Mouse (Mus musculus) midbrain, embryonic 11.5 days (tissue): ENCODE data around the gene Ern1. TPM values are rescaled to one million over a fixed set of nuclear protein-coding genes. Genes with fewer than 3 reads are reported as not detected.

Source experiments
- ATAC-seq: fragments of 200-750 bp; cut with Nextera tagmentation; 2 replicates; pipeline ENCODE4 v1.8.0; 2017; ENCODE audit warnings: moderate TSS enrichment, moderate library complexity; ENCODE audit not compliant: low FRiP score
- DNase-seq: peaks from one replicate; pipeline ENCODE4 v3.0.0; 2015; ENCODE audit warnings: low spot score; ENCODE audit errors: missing footprints
- H3K27ac ChIP-seq: fragments of 300-500 bp; sonication (generic); 2 replicates; pipeline ENCODE4 v1.5.1; 2014; ENCODE audit warnings: low read depth, low read length
- H3K27me3 ChIP-seq: fragments of 300-500 bp; sonication (generic); 2 replicates; pipeline ENCODE4 v1.6.1; 2014; ENCODE audit warnings: mild to moderate bottlenecking, low read length, moderate library complexity, mixed read lengths; ENCODE audit not compliant: control insufficient read depth, insufficient read depth
- H3K36me3 ChIP-seq: fragments of 300-500 bp; sonication (generic); 2 replicates; pipeline ENCODE4 v1.6.1; 2014; ENCODE audit warnings: mild to moderate bottlenecking, low read length, moderate library complexity, mixed read lengths; ENCODE audit not compliant: control insufficient read depth, insufficient read depth
- H3K4me1 ChIP-seq: fragments of 300-500 bp; sonication (generic); 2 replicates; pipeline ENCODE4 v1.6.1; 2014; ENCODE audit warnings: low read length; ENCODE audit not compliant: control insufficient read depth, insufficient read depth
- H3K4me2 ChIP-seq: fragments of 300-500 bp; sonication (generic); 2 replicates; pipeline ENCODE4 v1.6.1; 2014; ENCODE audit warnings: mild to moderate bottlenecking, moderate library complexity
- H3K4me3 ChIP-seq: fragments of 300-500 bp; sonication (generic); 2 replicates; pipeline ENCODE4 v1.5.1; 2014; ENCODE audit warnings: low read depth, low read length
- H3K9ac ChIP-seq: fragments of 300-500 bp; sonication (generic); 2 replicates; pipeline ENCODE4 v1.6.1; 2014; ENCODE audit warnings: low read length
- H3K9me3 ChIP-seq: fragments of 300-500 bp; sonication (generic); 2 replicates; pipeline ENCODE4 v1.6.1; 2016; ENCODE audit warnings: low read length; ENCODE audit not compliant: control insufficient read depth
- WGBS: fragments of 180-500 bp; shearing (Covaris S2); extraction: QIAGEN DNeasy Blood & Tissue Kit; methylation state at CpG from one replicate; pipeline ENCODE4 v1.1.7; 2014; 5-methylcytosine and 5-hydroxymethylcytosine counted together
- polyA plus RNA-seq: library from polyadenylated mRNA; unstranded; fragments of >200 nt; fragmentation: Nextera tagmentation; extraction: Ambion mirVana; gene quantifications from 2 replicates; pipeline ENCODE4 v1.2.1, GENCODE M21; 2014

Ern1 gene
- polyA plus RNA-seq, 1 experiment from 2014 or later = 4.6 TPM

DNA sequence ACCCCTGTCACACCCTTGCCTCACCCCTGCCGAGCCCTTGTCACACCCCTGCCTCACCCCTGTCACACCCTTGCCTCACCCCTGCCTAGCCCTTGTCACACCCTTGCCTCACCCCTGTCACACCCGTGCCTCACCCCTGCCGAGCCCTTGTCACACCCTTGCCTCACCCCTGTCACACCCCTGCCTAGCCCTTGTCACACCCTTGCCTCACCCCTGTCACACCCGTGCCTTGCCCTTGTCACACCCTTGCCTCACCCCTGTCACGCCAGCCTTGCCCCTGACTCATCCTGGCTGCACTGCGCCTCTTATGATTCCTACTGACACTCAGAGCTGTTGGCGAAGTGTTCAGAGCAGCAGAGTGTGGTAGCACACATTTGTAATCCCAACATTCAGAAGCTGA lies 20.0 kb upstream of the Ern1 start:
- Histone ChIP-seq H3K27me3 (no peaks in the 10 kb centered on the region), H3K9ac (no peak overlapping the region), H3K27ac (no peak overlapping the region), H3K36me3 (no peaks in the 10 kb centered on the region; the same call in 1 of the 2 replicates), H3K4me1 (no peaks in the 10 kb centered on the region), H3K4me3 (no peak overlapping the region), H3K9me3 (no peaks in the 10 kb centered on the region), H3K4me2 (no peak overlapping the region)
- WGBS = 90% methylated on average over 7 of the region's 7 CpGs
- DNase-seq (no peak), ATAC-seq (no peak)

DNA sequence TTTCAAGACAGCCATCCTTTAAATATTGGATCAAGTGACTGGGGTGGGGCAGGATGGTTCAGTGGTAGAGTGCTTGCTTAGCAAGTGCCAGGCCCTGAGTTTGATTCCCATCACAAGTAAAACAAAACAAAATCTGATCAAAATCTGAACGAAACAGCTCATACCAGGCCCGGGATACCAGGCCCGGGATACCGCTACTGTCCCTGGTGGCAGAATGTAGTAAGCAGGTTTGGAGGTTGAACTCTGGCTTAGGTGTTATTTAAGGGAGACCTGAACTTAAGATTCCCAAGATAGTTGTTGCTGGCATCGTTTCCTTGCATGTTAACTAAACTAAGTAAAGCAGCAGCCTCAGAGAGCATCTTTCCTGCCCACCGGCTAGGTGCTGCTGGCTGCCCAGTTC lies 18.6 kb upstream of the Ern1 start:
- no peak for ATAC-seq
- Histone ChIP-seq H3K36me3 (no peaks in the 10 kb centered on the region; the same call in 1 of the 2 replicates), H3K9me3 (no peaks in the 10 kb centered on the region), H3K4me2 (no peak overlapping the region), H3K27me3 (no peaks in the 10 kb centered on the region), H3K4me1 (peaks cover 5% of the 10 kb centered on the region; the same call in 1 of the 2 replicates), H3K27ac (no peak overlapping the region), H3K4me3 (no peak overlapping the region), H3K9ac (no peak overlapping the region)
- WGBS = 89% methylated on average over 6 of the region's 6 CpGs
- no peak for DNase-seq

DNA sequence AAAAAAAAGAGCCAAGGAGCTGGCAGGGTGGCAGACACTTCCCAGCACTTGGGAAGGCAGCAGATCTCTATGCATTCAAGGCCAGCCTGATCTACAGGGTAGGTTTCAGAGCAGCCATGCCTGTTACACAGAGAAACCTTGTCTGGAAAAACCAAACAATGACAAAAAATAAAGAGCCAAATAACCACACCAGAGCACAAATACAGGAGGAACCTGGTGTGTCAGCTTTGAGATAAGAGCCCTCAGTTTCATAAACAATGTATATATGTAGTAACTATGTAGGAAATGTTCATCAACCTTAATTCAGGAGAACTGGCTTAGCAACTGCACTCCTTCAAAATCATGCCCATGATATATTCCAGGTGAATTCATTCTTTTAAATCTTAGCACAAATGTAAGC lies 16.5 kb upstream of the Ern1 start:
- no peak overlapping the region for H3K4me3 ChIP-seq
- H3K27me3 ChIP-seq = no peaks in the 10 kb centered on the region
- H3K36me3 ChIP-seq = no peaks in the 10 kb centered on the region; the same call in 1 of the 2 replicates
- DNase-seq (no peak), ATAC-seq (no peak)
- H3K27ac ChIP-seq = no peak overlapping the region
- no peaks in the 10 kb centered on the region for H3K9me3 ChIP-seq
- no peak overlapping the region for H3K4me2 ChIP-seq
- no peak overlapping the region for H3K9ac ChIP-seq
- H3K4me1 ChIP-seq = peaks cover 5% of the 10 kb centered on the region; the same call in 1 of the 2 replicates

DNA sequence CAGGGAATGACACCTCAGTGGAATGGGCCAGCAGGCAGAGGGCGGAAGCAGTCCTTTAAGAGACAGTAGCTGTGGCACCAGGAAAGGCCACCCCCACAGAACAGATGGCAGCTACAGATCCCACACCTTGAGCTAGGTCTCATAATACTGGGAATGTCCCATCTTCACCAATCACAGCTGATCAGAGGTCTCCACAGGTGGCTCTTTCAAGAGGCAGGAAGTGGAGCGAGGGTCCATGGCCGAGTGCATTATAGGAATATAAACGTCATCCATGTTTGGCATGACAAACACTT lies 15.7 kb upstream of the Ern1 start:
- Histone ChIP-seq H3K27me3 (no peaks in the 10 kb centered on the region), H3K4me2 (no peak overlapping the region), H3K36me3 (no peaks in the 10 kb centered on the region), H3K9ac (no peak overlapping the region), H3K4me3 (no peak overlapping the region), H3K27ac (no peak overlapping the region; the same call in 1 of the 2 replicates), H3K9me3 (no peaks in the 10 kb centered on the region), H3K4me1 (peaks cover 5% of the 10 kb centered on the region; the same call in 1 of the 2 replicates)
- whole genome bisulfite sequencing = 74% methylated on average over 4 of the region's 4 CpGs
- no peak for ATAC-seq
- DNase-seq = no peak

DNA sequence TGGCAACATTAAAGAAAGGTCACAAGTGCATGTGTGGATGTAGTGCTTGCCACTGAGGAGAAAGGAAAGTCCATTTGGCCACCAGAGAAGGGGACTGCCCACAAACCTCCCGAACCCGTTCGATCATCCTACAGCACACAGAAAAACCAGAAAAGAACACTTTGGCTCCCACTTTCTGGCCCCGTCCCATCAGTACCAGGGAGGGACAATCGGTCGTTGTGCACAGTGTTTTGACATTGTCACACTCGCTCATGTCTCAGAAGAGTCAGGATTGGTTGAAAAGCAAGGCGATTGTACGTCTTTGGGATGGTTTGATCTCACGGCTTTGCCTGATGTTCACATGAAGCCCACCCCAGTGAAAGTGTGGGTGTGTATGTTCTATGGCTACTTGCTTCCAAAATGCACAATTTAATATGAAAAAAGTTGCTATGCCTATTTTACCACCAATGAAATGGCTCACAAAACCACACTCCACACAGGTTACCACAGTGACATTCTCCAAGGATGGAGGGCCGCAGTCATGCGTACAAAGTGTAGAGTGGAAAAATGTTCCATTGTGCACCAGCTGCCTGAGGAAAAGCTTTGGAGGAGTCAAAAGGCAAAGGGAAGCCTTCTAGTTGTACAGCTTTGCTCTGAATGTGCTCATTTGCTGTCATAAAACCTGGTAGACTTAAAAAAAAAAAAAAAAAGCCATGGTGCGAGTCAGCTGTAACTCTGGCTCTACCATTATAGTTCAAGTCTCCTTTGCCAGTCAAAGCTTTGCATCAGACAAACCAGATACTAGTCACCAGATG lies 15.2 kb upstream of the Ern1 start:
- Histone ChIP-seq H3K27ac (peak overlapping the region; percentile 15; the same call in 1 of the 2 replicates), H3K4me3 (no peak overlapping the region), H3K4me2 (no peak overlapping the region), H3K36me3 (no peaks in the 10 kb centered on the region), H3K4me1 (peaks cover 5% of the 10 kb centered on the region; the same call in 1 of the 2 replicates), H3K27me3 (no peaks in the 10 kb centered on the region), H3K9me3 (no peaks in the 10 kb centered on the region), H3K9ac (no peak overlapping the region)
- DNase-seq (peak; percentile 86), ATAC-seq (no peak)
- 69% methylated on average over 13 of the region's 13 CpGs for WGBS

DNA sequence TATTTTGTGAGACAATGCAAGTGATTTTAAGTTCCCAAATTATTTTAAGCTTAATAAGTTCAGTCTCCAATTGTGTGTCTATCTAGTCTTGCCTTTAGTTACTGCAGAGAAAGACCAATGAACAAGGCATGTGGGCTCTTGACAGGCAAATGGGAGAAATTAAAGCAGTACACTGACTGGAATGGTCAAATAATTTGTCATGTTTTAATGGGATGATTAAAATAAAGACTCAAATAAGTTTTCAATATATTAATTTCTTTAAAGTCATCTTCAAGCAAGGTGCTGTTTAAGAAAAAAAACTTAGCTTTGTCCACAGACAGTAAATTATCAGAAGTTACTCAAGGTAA lies 14.5 kb upstream of the Ern1 start:
- ATAC-seq = no peak
- no peak for DNase-seq
- Histone ChIP-seq H3K9ac (peak overlapping the region; percentile 100), H3K27ac (peak overlapping the region; percentile 98), H3K9me3 (no peaks in the 10 kb centered on the region), H3K4me1 (peaks cover 5% of the 10 kb centered on the region; the same call in 1 of the 2 replicates), H3K27me3 (no peaks in the 10 kb centered on the region), H3K36me3 (no peaks in the 10 kb centered on the region), H3K4me3 (no peak overlapping the region), H3K4me2 (peak overlapping the region; percentile 48)

DNA sequence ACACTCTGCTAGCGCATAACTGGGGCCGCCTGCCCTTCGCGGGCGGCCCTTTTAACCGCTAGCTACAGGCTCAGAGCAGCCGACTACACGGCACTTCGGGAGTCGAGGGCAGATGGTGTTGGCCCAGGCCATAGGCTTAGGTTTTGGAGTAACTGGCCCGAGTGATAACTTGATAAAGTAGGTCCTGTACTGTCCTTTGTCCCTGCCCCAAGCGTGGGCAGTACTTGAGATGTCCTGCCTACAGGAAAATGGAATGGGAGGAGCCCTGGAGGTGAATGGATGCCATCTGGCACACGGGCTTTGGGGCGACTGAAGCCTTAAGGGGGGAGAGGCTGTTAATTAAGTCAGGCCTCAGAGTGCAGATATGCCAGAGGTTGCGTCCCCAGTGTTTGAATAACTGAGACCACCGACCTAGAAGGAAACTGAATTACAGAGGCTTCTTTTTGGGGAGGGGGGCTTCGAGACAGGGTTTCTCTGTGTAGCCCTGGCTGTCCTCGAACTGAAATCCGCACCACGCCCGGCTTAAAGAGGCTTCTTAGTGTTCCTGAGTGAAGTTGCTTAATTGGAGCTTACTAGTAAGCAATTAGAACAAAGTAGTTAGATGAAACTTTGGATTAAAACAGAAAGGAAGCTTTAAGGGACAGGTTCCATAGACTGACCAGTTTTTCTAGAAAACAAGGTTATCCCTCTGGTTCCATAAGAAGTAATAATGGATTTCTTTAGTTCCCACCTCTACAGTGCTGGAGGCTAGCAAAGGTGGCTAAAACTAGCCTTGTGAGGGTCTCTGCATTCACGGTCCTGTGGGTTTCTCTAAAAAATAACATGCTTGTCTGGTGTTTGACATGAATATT lies 13.9 kb upstream of the Ern1 start:
- H3K9ac ChIP-seq = peak overlapping the region; percentile 100
- peak overlapping the region; percentile 98 for H3K27ac ChIP-seq
- DNase-seq = peak; percentile 96
- H3K27me3 ChIP-seq = no peaks in the 10 kb centered on the region
- 2% methylated on average over 22 of the region's 22 CpGs for WGBS
- H3K36me3 ChIP-seq = no peaks in the 10 kb centered on the region
- H3K4me1 ChIP-seq = peaks cover 5% of the 10 kb centered on the region; the same call in 1 of the 2 replicates
- H3K4me3 ChIP-seq = peak overlapping the region; percentile 69
- no peaks in the 10 kb centered on the region for H3K9me3 ChIP-seq
- ATAC-seq = peak; percentile 72
- H3K4me2 ChIP-seq = peak overlapping the region; percentile 48

DNA sequence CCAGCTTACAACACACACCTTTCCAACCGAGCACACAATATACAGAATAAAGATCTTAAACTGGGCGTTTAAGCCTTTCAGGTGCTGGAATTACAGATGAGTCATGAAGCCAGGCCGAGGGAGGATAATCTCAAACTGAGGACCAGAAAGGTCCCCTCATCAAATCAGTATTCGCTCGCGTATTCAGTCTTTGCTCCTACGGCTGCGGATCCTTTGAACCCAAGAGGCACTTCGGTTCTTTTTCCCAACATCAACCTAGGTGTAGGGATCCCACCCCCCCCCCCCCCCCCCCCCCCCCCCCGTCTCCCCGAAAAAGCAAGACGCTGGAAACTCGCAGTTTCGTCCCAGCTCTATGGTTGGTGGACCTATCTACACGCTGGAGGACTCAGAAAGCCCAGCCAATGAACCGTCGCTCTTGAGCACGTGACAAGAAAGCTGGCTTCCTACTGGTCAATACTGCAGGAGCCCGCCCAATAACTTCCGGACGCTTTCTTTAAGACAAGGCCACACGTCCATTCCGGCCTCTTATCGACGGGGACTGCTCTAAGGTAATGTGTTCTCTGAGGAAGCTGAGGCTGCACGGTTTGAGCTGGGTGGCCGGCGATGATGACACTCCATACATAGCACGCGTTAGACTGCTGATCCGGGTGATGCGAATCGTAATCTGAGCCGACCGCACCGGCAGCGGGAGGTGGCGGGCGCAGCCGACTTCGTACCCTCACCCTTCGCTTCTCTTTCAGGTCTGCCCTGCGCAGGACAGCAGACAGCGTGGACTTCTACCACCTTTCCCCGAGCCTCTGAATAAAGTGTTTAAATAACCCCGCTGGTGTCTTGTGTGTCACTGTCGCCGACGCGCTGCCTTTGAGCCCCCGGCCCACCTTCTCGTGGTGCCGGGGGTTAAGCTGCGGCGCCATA lies 13.0 kb upstream of the Ern1 start:
- ATAC-seq (peak; percentile 97), DNase-seq (peak; percentile 99)
- peak overlapping the region; percentile 100 for H3K9ac ChIP-seq
- peak overlapping the region; percentile 60 for H3K4me2 ChIP-seq
- H3K27ac ChIP-seq = peak overlapping the region; percentile 98
- under 1% methylated on average over 49 of the region's 55 CpGs for WGBS
- no peaks in the 10 kb centered on the region for H3K9me3 ChIP-seq
- no peaks in the 10 kb centered on the region for H3K36me3 ChIP-seq
- no peaks in the 10 kb centered on the region for H3K27me3 ChIP-seq
- H3K4me1 ChIP-seq = peaks cover 5% of the 10 kb centered on the region; the same call in 1 of the 2 replicates
- peak overlapping the region; percentile 69 for H3K4me3 ChIP-seq
